Mouse (Mus musculus) ES-E14 (cell line): Measurements from ENCODE around the gene Rps27. TPM values are rescaled to one million over a fixed set of nuclear protein-coding genes. Genes with fewer than 3 reads are reported as not detected.
A peak's percentile ranks its signal among the peaks of the same experiment; 100 is the strongest.

Source experiments
- DNase-seq: peaks from one replicate; pipeline ENCODE4 v3.0.0-alpha.2; 2013; ENCODE audit warnings: low read depth, low spot score
- H3K27ac ChIP-seq: 2 replicates; pipeline ENCODE4 v1.5.1; 2012; ENCODE audit warnings: low read depth, mild to moderate bottlenecking, low read length, moderate library complexity, mixed read lengths; ENCODE audit not compliant: poor library complexity, insufficient read depth, severe bottlenecking
- H3K36me3 ChIP-seq: 2 replicates; pipeline ENCODE4 v1.6.1; 2012; ENCODE audit warnings: mild to moderate bottlenecking, low read length, moderate library complexity, mixed read lengths; ENCODE audit not compliant: control insufficient read depth, poor library complexity, insufficient read depth, severe bottlenecking
- H3K4me1 ChIP-seq, 2 experiments: fragments of 150-350 bp in 1 of 2; sonication (generic) in 1 of 2; 2 replicates each; pipeline ENCODE4 v1.6.1; 2012; ENCODE audit warnings: low read length in 2 of 2, mild to moderate bottlenecking in 1 of 2, mixed read lengths in 1 of 2; ENCODE audit not compliant: control insufficient read depth in 2 of 2, insufficient read depth in 2 of 2, poor library complexity in 1 of 2
- H3K4me3 ChIP-seq, 2 experiments: fragments of 150-350 bp in 1 of 2; sonication (generic) in 1 of 2; 2 replicates each; pipeline ENCODE4 v1.5.1; 2012; ENCODE audit warnings: low read length in 2 of 2, low read depth in 1 of 2, mild to moderate bottlenecking in 1 of 2, mixed read lengths in 1 of 2; ENCODE audit not compliant: insufficient read depth in 1 of 2, poor library complexity in 1 of 2, severe bottlenecking in 1 of 2
- H3K9ac ChIP-seq: 2 replicates; pipeline ENCODE4 v1.6.1; 2012; ENCODE audit warnings: low read depth, mild to moderate bottlenecking, low read length, mixed read lengths; ENCODE audit not compliant: poor library complexity, insufficient read depth, severe bottlenecking
- H3K9me3 ChIP-seq: fragments of 150-350 bp; sonication (generic); 2 replicates; pipeline ENCODE4 v1.6.1; 2012; ENCODE audit warnings: low read depth, mild to moderate bottlenecking, low read length; ENCODE audit not compliant: control insufficient read depth, insufficient read depth
- CHD2 ChIP-seq: IDR thresholded peaks from 2 replicates; pipeline ENCODE4 v1.6.1; 2014; ENCODE audit warnings: mild to moderate bottlenecking, low read depth, low read length, inconsistent platforms
- HCFC1 ChIP-seq: IDR thresholded peaks from 2 replicates; pipeline ENCODE4 v1.6.1; 2012; ENCODE audit warnings: low read length, inconsistent platforms, borderline replicate concordance; ENCODE audit not compliant: insufficient read depth
- MAFK ChIP-seq: IDR thresholded peaks from 2 replicates; pipeline ENCODE4 v1.6.1; 2014; ENCODE audit warnings: mild to moderate bottlenecking, low read depth, low read length, inconsistent platforms; ENCODE audit not compliant: insufficient read depth
- ZC3H11A ChIP-seq: IDR thresholded peaks from 2 replicates; pipeline ENCODE4 v1.6.1; 2012; ENCODE audit warnings: low read depth, mild to moderate bottlenecking, inconsistent platforms, low read length, borderline replicate concordance
- ZNF384 ChIP-seq: IDR thresholded peaks from 2 replicates; pipeline ENCODE4 v1.6.1; 2012; ENCODE audit warnings: low read depth, low read length, inconsistent platforms
- in situ Hi-C, 2 experiments: fragments of 600-800 bp; cut with MboI; formaldehyde crosslinking; loops; one replicate each; pipeline ENCODE4 v1.15.1; 2025; ENCODE audit warnings: low sequenced_read_pairs in 2 of 2, inconsistent platforms in 1 of 2; ENCODE audit not compliant: unreplicated experiment in 2 of 2
- total RNA-seq: library from RNA; depleted of rRNA; stranded (reverse); fragments of 300-350 nt; gene quantifications from 2 replicates; pipeline ENCODE4 v1.2.3, GENCODE M21; 2012

Rps27 gene
- total RNA-seq, 1 experiment: 3,820 TPM

DNA sequence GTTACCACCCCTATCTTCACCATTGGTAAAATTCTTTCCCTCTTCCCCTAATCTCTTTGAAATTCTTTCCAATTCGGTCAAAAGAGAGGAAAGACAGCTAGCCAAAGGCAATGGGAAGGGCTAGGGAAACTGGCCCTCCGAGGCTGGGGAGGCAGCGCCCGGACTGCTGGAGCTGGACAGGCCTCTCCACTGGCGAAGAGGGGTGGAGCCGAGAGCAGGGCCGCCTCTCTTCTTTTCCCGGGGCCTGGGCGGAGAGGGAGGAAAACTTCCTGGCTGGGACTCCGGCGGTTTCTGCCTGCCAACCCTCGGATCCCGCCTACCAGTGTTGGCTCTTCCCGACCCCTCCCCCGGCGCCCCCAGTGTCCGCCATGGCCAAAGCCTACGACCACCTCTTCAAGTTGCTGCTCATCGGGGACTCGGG, 7.1 kb upstream of the Rps27 start:
- H3K4me3 ChIP-seq: peak overlapping the region; percentile 62 to 65
- H3K27ac ChIP-seq: 0 out of 2 replicates have a peak overlapping the region, but pooled peaks have one; percentile 13
- H3K9ac ChIP-seq: peak overlapping the region; percentile 72
- no peak for DNase-seq
- H3K36me3 ChIP-seq: no peaks in the 10 kb centered on the region
- TF ChIP-seq CHD2: no peak
- no peak for TF ChIP-seq ZNF384
- TF ChIP-seq ZC3H11A: no peak
- no peak for TF ChIP-seq HCFC1
- TF ChIP-seq MAFK: no peak
- no peaks in the 10 kb centered on the region for H3K9me3 ChIP-seq
- in situ Hi-C loops: no loop called here
- peaks cover 7 to 13% of the 10 kb centered on the region in 2 experiments for H3K4me1 ChIP-seq

DNA sequence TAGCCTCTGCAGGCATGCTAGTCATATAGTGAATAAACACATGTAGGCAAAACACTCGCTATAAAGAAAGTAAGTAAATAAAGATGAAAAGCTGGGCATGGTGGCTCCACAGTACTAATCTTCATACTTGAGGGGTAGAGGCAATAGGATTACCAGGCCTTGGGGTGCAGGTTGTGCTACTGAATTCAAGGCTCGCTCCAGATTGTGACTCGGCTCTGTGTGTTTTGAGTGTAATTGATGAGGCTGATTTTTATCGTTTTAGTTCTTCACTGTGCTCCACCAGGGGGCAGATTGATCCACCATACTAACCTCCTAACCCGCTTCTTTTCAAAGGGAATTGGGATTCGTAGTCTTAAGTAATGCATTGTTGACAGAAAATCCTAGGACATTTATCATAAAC, 6.6 kb upstream of the Rps27 start:
- peak; percentile 47 for DNase-seq
- Histone ChIP-seq H3K27ac (no peak overlapping the region), H3K9me3 (no peaks in the 10 kb centered on the region), H3K9ac (no peak overlapping the region; the same call in 1 of the 2 replicates), H3K4me1 (peaks cover 7 to 11% of the 10 kb centered on the region in 2 experiments), H3K36me3 (no peaks in the 10 kb centered on the region), H3K4me3 (peak overlapping the region in 1 of 2 experiments; percentile 65; a peak in 2 of 4 replicates)
- TF ChIP-seq ZNF384 (no peak), HCFC1 (no peak), CHD2 (no peak), MAFK (no peak), ZC3H11A (no peak)
- in situ Hi-C loops: no loop called here

DNA sequence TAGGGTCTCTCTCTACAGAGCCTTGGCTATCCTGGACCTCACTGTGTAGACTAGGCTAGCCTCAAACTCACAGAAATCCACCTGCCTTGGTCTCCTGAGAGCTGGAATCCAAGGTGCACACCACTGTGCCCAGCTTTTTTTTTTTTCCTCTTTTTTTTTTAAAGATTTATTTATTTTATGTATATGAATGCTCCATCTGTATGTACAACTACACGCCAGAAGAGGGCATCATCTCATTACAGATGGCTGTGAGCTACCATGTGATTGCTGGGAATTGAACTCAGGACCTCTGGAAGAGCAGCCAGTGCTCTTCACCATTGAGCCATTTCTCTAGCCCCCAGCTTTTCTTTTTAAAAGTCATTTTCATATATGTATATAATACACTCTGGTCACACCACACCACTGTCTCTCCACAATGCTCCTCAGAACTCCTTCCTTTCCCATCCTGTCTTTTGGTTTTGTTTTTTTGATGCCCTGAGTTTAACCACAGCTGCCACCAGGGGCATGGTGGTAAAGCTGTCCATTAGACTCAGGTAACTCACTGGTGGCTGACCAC, 2.5 kb upstream of the Rps27 start:
- no peak for DNase-seq
- peak; percentile 7; the same call in 1 of the 2 replicates for TF ChIP-seq ZC3H11A
- 0 out of 2 replicates have a peak, but pooled peaks have one; percentile 7 for TF ChIP-seq ZNF384
- no peak for TF ChIP-seq MAFK
- TF ChIP-seq CHD2: no peak
- in situ Hi-C loops: no loop called here

DNA sequence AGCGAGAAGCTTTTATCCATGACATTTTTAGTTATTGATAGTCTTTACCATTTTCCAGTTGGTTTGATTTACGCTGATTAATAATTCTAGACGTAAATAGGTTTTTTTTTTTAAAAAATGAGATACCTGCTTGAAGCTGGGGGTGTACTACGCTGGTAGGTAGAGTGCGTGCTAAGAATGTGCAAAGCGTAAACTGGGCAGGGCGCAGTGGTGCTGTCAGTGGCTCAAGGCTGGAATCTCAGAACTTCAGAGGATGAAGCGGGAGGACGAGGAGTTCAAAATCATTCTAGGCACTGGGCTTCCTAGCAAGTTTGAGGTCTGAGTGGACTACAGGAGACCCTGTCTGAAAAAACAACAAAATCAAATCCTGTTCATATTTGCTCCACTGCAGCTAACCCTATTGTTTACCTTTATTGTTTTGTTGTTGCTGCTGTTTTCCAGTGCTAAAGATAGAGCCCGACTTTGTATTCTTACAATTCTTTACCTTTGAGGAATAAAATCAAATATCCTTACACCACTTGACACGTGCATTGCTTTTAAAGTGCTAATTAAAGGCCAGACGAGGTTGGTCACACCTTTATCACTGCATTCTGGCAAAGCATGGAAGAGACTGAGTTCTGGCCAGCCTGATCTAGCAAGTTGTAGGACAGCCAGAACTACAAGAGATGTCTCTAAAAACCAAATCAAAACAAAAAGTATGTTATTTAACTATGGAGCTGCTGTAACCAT, 669 bp upstream of the Rps27 start:
- TF ChIP-seq ZNF384: no peak
- TF ChIP-seq HCFC1: no peak
- no peak for TF ChIP-seq MAFK
- H3K4me1 ChIP-seq: peaks cover 0 to 2% of the 10 kb centered on the region in 2 experiments; a peak in 1 of 4 replicates
- DNase-seq: no peak
- no peaks in the 10 kb centered on the region for H3K9me3 ChIP-seq
- H3K4me3 ChIP-seq: peak overlapping the region; percentile 88 to 95
- in situ Hi-C loops: no loop called here
- H3K36me3 ChIP-seq: peaks cover 23% of the 10 kb centered on the region
- H3K9ac ChIP-seq: peak overlapping the region; percentile 99
- no peak overlapping the region; the same call in 1 of the 2 replicates for H3K27ac ChIP-seq

More for the DNA sequence above, 2.5 kb upstream of the Rps27 start:
- Histone ChIP-seq H3K36me3 (peaks cover 15% of the 10 kb centered on the region), H3K4me1 (peaks cover 5% of the 10 kb centered on the region in 2 experiments; a peak in 2 of 4 replicates), H3K4me3 (no peak overlapping the region), H3K9ac (no peak overlapping the region), H3K27ac (no peak overlapping the region), H3K9me3 (no peaks in the 10 kb centered on the region)
